Mouse (Mus musculus) C2C12 (cell line): ENCODE data around the gene Afmid.
"Not testable (repeated sequence)": the region's sequence is repeated elsewhere in the genome, so short reads cannot be mapped to it uniquely, and the experiment has no call there.

Experiments
- CTCF ChIP-seq: IDR thresholded peaks from one replicate; pipeline ENCODE4 v1.5.1; 2011; ENCODE audit not compliant: control insufficient read depth, insufficient read depth, insufficient read length
- MAX ChIP-seq: IDR thresholded peaks from one replicate; pipeline ENCODE4 v1.6.1; 2011; ENCODE audit warnings: mild to moderate bottlenecking, control low read depth
- MYOG ChIP-seq: IDR thresholded peaks from one replicate; pipeline ENCODE4 v1.6.1; 2011; ENCODE audit not compliant: control insufficient read depth, insufficient read length; ENCODE audit errors: extremely low read depth
- USF1 ChIP-seq: IDR thresholded peaks from one replicate; pipeline ENCODE4 v1.6.1; 2011; ENCODE audit warnings: low read depth, mild to moderate bottlenecking, control low read depth, moderate library complexity

DNA sequence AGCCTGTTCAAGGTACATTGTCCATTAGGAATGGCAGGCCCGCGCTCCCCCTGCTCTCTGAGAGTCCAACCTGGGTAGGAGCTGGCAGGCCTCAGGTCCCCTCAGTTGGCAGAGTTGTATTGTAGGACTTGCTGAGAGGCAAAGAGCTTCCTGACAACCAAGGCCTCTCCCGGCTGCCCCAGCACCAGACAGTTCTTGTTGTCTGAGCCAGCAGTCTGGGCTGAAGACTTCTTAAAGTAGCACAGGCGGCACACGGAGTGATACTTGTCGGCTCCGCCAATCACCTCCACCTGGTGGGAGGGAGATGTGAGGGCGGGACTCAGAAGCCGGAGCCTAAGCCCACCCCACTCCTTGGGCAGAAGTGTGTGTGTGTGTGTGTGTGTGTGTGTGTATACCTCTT is 9.9 kb upstream of the Afmid start:
- not testable (repeated sequence) for TF ChIP-seq CTCF, MAX, USF1, MYOG
